Mouse (Mus musculus) monocyte, adult 5-6 weeks (primary cell): Measurements from ENCODE around the gene Ankrd36. TPM values are rescaled to one million over a fixed set of nuclear protein-coding genes. Genes with fewer than 3 reads are reported as not detected.

Experiments
- ATAC-seq: fragments of 153-309, 156-312 bp; replicated peaks from 2 replicates; pipeline ENCODE4 v1.8.0; 2017; ENCODE audit warnings: mild to moderate bottlenecking; ENCODE audit not compliant: low TSS enrichment, insufficient number of reproducible peaks, severe bottlenecking, poor library complexity, low FRiP score
- total RNA-seq: library from RNA; stranded (forward); fragments of 200-1000, 200-491, 200-594 nt; gene quantifications from 3 replicates; pipeline ENCODE4 v1.2.3, GENCODE M21; 2017

Ankrd36 gene
- total RNA-seq, 1 experiment from 2014 or later, result 0.95 TPM

DNA sequence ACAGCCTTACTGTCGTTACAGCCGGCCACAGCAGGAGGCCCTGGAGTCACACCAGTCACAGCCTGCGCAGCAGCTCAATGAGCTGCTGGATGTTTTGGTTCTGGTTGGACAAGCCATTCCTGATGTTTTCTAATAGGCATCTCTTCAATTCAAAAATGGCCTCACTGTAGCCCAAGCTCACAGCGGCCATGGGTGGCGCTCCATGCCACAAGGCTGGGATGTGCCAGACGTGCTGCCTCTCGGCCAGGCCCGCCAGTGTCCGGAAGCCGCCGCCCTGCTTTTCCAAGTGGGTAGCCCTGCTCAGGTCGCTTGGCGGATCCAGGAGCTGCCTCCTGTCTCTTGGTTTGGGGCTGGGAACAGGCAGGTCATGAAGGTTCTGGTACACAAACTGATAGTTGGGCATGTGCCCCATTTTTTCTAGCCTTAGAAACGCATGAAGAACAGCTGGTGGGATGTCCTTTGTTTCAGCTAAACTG lies 146.2 kb downstream of the Ankrd36 start, which contains the start of gene Mrps24:
Gene Mrps24 (minus strand): TSS at position 51 of the 476 bp plus-strand sequence.
- ATAC-seq, result no peak

DNA sequence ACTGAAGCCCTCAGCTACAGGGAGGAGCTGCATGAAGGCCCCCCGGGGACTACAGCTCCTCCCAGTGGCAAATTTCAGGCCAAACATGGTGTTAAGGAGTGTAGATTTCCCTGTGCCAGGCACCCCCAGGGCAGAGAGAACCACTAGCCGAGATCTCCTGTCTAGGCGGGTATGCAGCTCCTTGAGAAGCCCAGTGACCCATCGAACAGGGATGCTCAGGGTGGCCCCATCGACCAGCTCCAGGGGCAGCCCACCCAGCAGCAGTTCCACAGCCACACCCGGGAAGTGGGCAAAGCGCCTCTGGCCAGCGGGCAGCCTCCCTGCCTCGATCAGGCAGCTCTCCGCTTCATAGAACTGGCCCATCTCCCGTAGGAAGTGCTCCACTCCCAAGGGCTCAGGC lies 146.8 kb downstream of the Ankrd36 start:
- ATAC-seq, result no peak

DNA sequence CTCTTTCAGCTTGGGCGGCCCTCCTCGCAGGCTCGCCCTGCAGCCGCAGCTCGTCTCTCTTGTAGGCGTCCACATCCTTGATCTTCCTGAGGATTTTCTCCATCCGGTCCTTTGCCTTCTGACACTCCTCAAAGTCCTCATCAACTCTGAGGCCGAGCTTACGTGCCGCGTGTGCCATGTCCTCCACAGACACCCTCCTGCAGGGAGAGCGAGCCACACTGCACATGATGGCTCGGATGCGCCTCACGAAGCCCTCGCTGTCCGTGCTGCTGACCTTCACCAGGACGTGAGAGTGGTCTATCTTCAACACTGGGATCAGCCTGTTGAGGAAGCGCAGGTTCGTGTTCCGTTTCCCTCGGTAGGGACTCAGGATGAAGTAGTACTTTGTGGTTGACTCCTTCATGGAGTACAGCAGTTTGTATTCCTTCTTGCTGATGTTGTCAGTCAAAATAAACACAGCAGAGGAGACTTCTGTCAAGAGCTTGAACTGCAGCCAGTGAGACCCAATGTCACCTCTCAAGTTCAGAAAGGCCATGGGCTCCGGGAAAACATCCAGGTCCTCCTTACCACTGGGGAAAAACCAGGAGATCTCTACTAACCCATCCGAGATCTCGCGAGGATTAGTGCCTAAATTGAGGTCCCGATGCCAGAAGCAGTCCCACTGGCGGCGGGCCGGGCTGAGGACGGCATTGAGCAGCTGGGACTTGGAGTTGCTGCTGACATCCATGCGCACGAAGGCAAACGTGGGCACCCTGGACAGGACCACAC lies 147.6 kb downstream of the Ankrd36 start:
- no peak for ATAC-seq

DNA sequence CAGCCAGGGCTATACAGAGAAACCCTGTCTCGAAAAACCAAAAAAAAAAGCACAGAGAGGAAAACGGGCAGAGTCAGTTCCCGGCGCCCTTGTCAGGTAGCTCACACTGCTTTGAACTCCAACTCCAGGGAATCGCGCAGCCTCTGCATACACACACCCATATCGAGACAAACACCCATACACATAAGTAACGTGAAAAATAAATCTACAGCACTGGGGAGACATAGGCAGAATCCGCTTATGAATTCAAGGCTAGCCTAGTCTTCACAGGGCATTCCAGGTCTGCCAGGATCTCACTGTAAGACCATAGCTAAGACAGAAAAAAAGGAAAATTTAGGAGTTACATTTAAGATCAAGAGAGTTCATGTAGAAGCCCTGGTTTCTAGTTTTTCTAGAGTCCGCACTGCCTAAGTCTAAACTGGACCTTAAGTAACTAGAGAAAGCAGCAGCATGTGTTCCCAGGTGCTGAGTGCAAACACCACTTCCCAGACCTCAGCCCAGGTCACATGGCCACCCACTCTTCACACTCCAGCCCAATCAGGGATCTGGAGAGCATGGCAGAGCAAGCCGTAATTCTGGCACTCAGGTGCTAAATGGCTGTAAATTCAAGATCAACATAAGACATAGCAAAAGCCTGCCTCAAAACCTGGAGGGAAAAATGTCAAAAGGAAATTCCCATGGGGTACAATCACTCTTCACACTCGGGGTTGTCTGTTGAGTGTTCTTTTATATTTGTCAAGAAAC lies 149.3 kb downstream of the Ankrd36 start:
- ATAC-seq, result no peak

DNA sequence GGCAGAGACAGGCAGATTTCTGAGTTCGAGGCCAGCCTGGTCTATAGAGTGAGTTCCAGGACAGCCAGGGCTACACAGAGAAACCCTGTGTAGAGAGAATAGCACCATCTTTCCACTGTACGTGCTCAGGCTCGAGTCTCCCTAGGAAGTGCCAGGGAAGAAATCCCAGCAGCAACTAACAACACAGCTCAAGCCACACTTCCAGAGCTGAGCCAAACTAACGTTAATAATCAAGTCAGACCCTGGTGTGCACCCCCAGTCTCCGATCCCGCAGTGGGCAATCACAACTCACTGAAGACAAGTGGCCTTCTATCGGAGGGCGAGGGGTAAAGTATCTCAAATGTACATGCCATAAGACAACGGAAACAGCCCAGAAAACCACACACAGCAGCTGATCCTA lies 160.1 kb downstream of the Ankrd36 start:
- ATAC-seq, result no peak

DNA sequence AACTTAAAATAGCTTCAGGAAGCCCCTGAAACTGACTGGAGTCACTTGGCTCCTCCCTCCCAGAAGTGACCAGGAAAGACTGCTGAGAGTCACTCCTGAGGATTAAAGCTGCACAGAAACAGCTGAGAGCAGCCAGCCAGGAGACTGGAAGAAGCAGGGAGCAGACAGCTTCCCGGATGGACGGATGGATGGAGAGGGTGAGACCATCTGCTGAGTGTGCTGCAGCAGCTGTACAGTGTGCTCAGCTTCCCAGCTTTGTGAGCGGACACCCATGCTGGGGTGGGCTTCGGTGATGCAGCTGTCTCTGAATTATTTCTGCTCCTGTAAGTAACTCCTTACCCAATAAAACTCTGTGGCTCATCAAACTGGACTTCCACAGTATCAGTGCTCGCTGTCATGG lies 162.9 kb downstream of the Ankrd36 start:
- no peak for ATAC-seq

DNA sequence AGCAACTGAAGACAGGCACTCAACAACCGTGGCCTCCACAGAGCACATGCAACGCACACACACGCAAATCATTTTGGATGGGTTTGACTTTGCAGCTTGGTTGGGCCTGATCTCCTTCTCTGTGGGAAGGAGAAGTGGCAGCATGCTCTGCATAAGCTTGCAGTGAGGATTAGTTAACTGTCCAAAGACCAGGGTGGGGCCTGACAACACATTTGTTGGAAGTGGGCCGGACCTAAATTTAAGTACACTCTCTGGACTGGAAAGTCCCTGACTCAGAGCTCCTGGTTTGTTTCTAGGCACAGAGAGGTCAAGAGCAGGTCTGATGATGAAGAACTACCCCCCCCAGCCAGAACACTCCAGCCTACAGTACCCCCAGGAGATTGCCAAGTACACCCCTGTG lies 164.8 kb downstream of the Ankrd36 start:
- no peak for ATAC-seq

DNA sequence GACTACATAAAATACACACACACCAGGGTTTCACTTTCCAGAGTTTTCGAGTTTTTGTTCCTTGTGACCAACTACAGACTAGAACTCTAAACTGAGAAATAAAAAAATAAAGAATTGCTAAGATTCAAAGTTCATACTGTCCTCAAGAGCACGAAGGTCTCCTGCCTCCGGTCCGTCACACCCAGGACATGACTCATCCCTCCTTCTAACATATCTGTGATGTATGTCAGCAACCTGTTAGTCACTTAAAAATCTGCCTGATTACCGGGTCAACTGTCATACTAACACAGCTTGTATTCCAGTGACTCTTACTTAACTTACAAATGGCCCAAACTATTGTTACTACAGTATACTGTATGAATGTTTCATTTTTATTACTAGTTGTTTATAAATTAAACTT lies 167.7 kb downstream of the Ankrd36 start:
- no peak for ATAC-seq

Other genes with a start within 250 kb of the Ankrd36 start
- gene Znrf3, start 124.8 kb upstream of the Ankrd36 start, total RNA-seq, result 3.1 to 7.9 TPM (median 3.1 TPM) in 3 replicates
- 247 to 277 TPM (median 261 TPM) in 3 replicates for gene Xbp1, start 49.0 kb upstream of the Ankrd36 start, total RNA-seq
- 45.0 to 57.3 TPM (median 46.3 TPM) in 3 replicates for gene Ccdc117, start 27.5 kb upstream of the Ankrd36 start, total RNA-seq
- 29.1 to 47.5 TPM (median 33.5 TPM) in 3 replicates for gene Mrps24, start 146.0 kb downstream of the Ankrd36 start, total RNA-seq
- gene Urgcp, start 192.7 kb downstream of the Ankrd36 start, total RNA-seq, result 7.2 to 13.7 TPM (median 10.5 TPM) in 3 replicates
- 164 to 214 TPM (median 184 TPM) in 3 replicates for gene Dbnl, start 218.8 kb downstream of the Ankrd36 start, total RNA-seq
- gene Pgam2, start 234.0 kb downstream of the Ankrd36 start, total RNA-seq, result 6.4 TPM in 1 of 3 replicates, not detected in the others